In genomic region chr10:39370786-39371221, GRCm38 (mm10) we compare ENCODE assay signal across 8 mouse cellular contexts. TPM values are rescaled to one million over a fixed set of nuclear protein-coding genes. Genes with fewer than 3 reads are reported as not detected.
A peak's percentile ranks its signal among the peaks of the same experiment; 100 is the strongest.
DNase-seq lines count a peak whose midpoint lies in the region; ATAC-seq and TF ChIP-seq lines count a peak whose summit lies in the region.

No protein-coding gene starts in this region.

- no peaks in the 10 kb centered on the region for H3K9me3 ChIP-seq in hindbrain, embryonic 11.5 days (ENCODE audit: control insufficient read depth, low read length)
- H3K9me3 ChIP-seq in liver, embryonic 14.5 days (ENCODE audit: control insufficient read depth, low read length), result no peaks in the 10 kb centered on the region

- no peak for TF ChIP-seq CTCF in liver, embryonic 14.5 days (IDR thresholded peaks at IDR 0.05; ENCODE audit: low read depth)

- H3K4me2 ChIP-seq in hindbrain, embryonic 11.5 days (replicated peaks; ENCODE audit: low read depth, low read length), result peak overlapping the region; percentile 66
- H3K4me2 ChIP-seq in liver, embryonic 14.5 days (ENCODE audit: low read depth), result peak overlapping the region; percentile 83

- peak overlapping the region; percentile 89 for H3K4me3 ChIP-seq in hindbrain, embryonic 11.5 days (ENCODE audit: low read depth, low read length)
- H3K4me3 ChIP-seq in liver, embryonic 14.5 days (ENCODE audit: insufficient read depth in 1 of 2, low read depth in 2 of 2, low read length in 2 of 2), result peak overlapping the region; percentile 55 to 71

- peak; percentile 16 for DNase-seq in kidney, adult 18-20 months
- no peak for DNase-seq in kidney, postnatal 14 days
- DNase-seq in Muller cell, postnatal 12 days (ENCODE audit: inconsistent ontology term), result peak; percentile 73
- peak; percentile 71 for DNase-seq in embryo, embryonic 11 days
- peak; percentile 67 for DNase-seq in hindbrain, embryonic 11.5 days (ENCODE audit: low spot score)
- DNase-seq in liver, embryonic 14.5 days (ENCODE audit: low read depth in 3 of 3, low spot score in 3 of 3), result peak; percentile 55 to 68 (median 60)
- DNase-seq in retina, embryonic 14.5 days (ENCODE audit: low spot score), result peak; percentile 69
- DNase-seq in frontal cortex, postnatal 10 days (ENCODE audit: low spot score in 2 of 2), result no peak

- peak; percentile 25 for ATAC-seq in hindbrain, embryonic 11.5 days (ENCODE audit: low FRiP score)
- peak; percentile 47 for ATAC-seq in liver, embryonic 14.5 days (ENCODE audit: insufficient read depth)

- H3K27me3 ChIP-seq in hindbrain, embryonic 11.5 days (ENCODE audit: control insufficient read depth, insufficient read depth, low read length), result no peaks in the 10 kb centered on the region
- no peaks in the 10 kb centered on the region for H3K27me3 ChIP-seq in liver, embryonic 14.5 days (ENCODE audit: control insufficient read depth, insufficient read depth, low read length)

- TF ChIP-seq EP300 in liver, embryonic 14.5 days (IDR thresholded peaks at IDR 0.05; ENCODE audit: low read depth), result no peak

- H3K9ac ChIP-seq in hindbrain, embryonic 11.5 days (ENCODE audit: low read depth, low read length), result peak overlapping the region; percentile 86
- H3K9ac ChIP-seq in liver, embryonic 14.5 days (replicated peaks), result peak overlapping the region; percentile 83; the same call in 1 of the 2 replicates

- H3K4me1 ChIP-seq in hindbrain, embryonic 11.5 days (replicated peaks; ENCODE audit: control insufficient read depth, insufficient read depth, low read length), result no peaks in the 10 kb centered on the region
- peaks cover 23 to 24% of the 10 kb centered on the region in 2 experiments for H3K4me1 ChIP-seq in liver, embryonic 14.5 days (replicated peaks; ENCODE audit: control insufficient read depth in 2 of 2, insufficient read depth in 2 of 2, low read length in 1 of 2)

- no peaks in the 10 kb centered on the region for H3K36me3 ChIP-seq in hindbrain, embryonic 11.5 days (ENCODE audit: control insufficient read depth, insufficient read depth, low read length)
- H3K36me3 ChIP-seq in liver, embryonic 14.5 days (replicated peaks; ENCODE audit: control insufficient read depth, insufficient read depth, low read depth), result no peaks in the 10 kb centered on the region

- peak overlapping the region; percentile 95 for H3K27ac ChIP-seq in hindbrain, embryonic 11.5 days (ENCODE audit: low read depth, low read length)
- peak overlapping the region; percentile 0; the same call in 1 of the 2 replicates for H3K27ac ChIP-seq in liver, embryonic 14.5 days

- WGBS in hindbrain, embryonic 11.5 days, result 6% methylated on average over 8 of the region's 8 CpGs
- WGBS in liver, embryonic 14.5 days (ENCODE audit: insufficient replicate concordance), result 3% methylated on average over 8 of the region's 8 CpGs

RNA-seq across cellular contexts. Expression of gene Fyn, which starts 2.1 kb away (rescaled TPM):
- polyA plus RNA-seq in hindbrain, embryonic 11.5 days (2014; fragmentation: Nextera tagmentation; extraction: Ambion mirVana), result 51.1 and 53.2 TPM in 2 replicates
- 8.4 and 9.8 TPM in 2 replicates for polyA plus RNA-seq in liver, embryonic 14.5 days (2012; rRNA removed)
- 8.2 and 9.1 TPM in 2 replicates for polyA plus RNA-seq in liver, embryonic 14.5 days (2014; fragmentation: Nextera tagmentation; extraction: Ambion mirVana)

Comparison
In these comparisons a context has a peak if more than half of its experiments do, and no peak if none do; other contexts are left out.
1. DNase-seq: peak in kidney, adult 18-20 months (single experiment), Muller cell, postnatal 12 days (single experiment), embryo, embryonic 11 days (single experiment), hindbrain, embryonic 11.5 days (single experiment), liver, embryonic 14.5 days (3 of 3) and retina, embryonic 14.5 days (single experiment); none in kidney, postnatal 14 days (single experiment) and frontal cortex, postnatal 10 days (0 of 2).